16 mouse cellular contexts compared by ENCODE assay signal in the genomic region with DNA sequence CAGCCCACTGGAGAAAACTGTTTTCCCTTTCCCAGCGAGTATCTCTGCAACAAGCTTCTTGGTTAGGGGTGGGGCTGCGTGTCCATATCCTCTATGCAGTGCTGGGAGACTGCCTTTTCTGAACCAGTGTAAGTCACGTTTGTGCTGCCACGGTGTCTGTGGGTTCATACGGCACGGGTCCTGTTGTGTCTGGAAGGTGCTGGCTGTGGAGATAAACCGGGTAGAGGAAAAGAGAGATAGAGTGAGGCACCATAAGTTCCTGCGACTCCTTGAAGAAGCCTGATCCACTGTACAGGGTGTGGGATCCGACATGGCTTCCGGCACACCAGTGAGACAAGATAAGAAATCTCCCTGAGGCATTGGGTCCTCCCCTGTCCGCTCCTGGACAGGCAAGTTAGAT. TPM values are rescaled to one million over a fixed set of nuclear protein-coding genes. Genes with fewer than 3 reads are reported as not detected.
DNase-seq lines count a peak whose midpoint lies in the region; ATAC-seq lines count a peak whose summit lies in the region.
"Had no signal": no experiment of that assay in that cellular context is flagged by ENCODE, and none has a peak within 500 bp of the region (broad histone marks: within the 10 kb centered on the region; RNA-seq: fewer than 3 reads in every experiment).

No protein-coding gene starts in this region.

- peaks cover 4% of the 10 kb centered on the region for H3K27me3 ChIP-seq in megakaryocyte, embryonic 14.5 days (replicated peaks)
- no peaks in the 10 kb centered on the region for H3K27me3 ChIP-seq in erythroblast, embryonic 14.5 days (ENCODE audit: control insufficient read depth)
- no peaks in the 10 kb centered on the region for H3K27me3 ChIP-seq in liver, embryonic 11.5 days (replicated peaks; ENCODE audit: control insufficient read depth, insufficient read depth, low read length)
- H3K27me3 ChIP-seq: limb, embryonic 13.5 days had no signal

- H3K4me1 ChIP-seq in megakaryocyte, embryonic 14.5 days = peaks cover 17% of the 10 kb centered on the region
- H3K4me1 ChIP-seq in erythroblast, embryonic 14.5 days (ENCODE audit: control insufficient read depth) = peaks cover 26% of the 10 kb centered on the region
- peaks cover 13% of the 10 kb centered on the region for H3K4me1 ChIP-seq in liver, embryonic 11.5 days (replicated peaks; ENCODE audit: control insufficient read depth, insufficient read depth, low read length)

- ATAC-seq in megakaryocyte, adult 5-6 weeks (ENCODE audit: poor library complexity, severe bottlenecking) = no peak
- peak; percentile 87 for ATAC-seq in liver, embryonic 11.5 days (replicated peaks; ENCODE audit: low FRiP score)
- ATAC-seq: inflammation-experienced regulatory T-cells, adult 6 months had no signal

- peak overlapping the region; percentile 4 for H3K4me3 ChIP-seq in megakaryocyte, embryonic 14.5 days (replicated peaks)
- peak overlapping the region; percentile 57 for H3K4me3 ChIP-seq in erythroblast, embryonic 14.5 days (replicated peaks)
- H3K4me3 ChIP-seq in liver, embryonic 11.5 days (ENCODE audit: low read depth, low read length) = peak overlapping the region; percentile 16; the same call in 1 of the 2 replicates
- H3K4me3 ChIP-seq: limb, embryonic 13.5 days had no signal

- no peaks in the 10 kb centered on the region for H3K9me3 ChIP-seq in megakaryocyte, embryonic 14.5 days
- no peaks in the 10 kb centered on the region for H3K9me3 ChIP-seq in erythroblast, embryonic 14.5 days (ENCODE audit: control insufficient read depth, low read length)
- H3K9me3 ChIP-seq in liver, embryonic 11.5 days (ENCODE audit: control insufficient read depth, low read length) = no peaks in the 10 kb centered on the region

- WGBS in liver, embryonic 11.5 days = 31% methylated on average over 11 of the region's 11 CpGs

- no peak overlapping the region for H3K9ac ChIP-seq in liver, embryonic 11.5 days (ENCODE audit: low read depth, low read length)
- H3K9ac ChIP-seq: limb, embryonic 13.5 days had no signal

- peak overlapping the region; percentile 56 for H3K4me2 ChIP-seq in liver, embryonic 11.5 days
- H3K4me2 ChIP-seq: limb, embryonic 13.5 days had no signal

- DNase-seq in liver, embryonic 11.5 days (ENCODE audit: low spot score) = peak; percentile 45
- no peak for DNase-seq in layer of hippocampus, postnatal 25 days (ENCODE audit: extremely low spot score in 1 of 2, low spot score in 1 of 2)
- DNase-seq in kidney, postnatal 4 days = no peak
- DNase-seq in spleen, postnatal 36 days (ENCODE audit: low spot score in 2 of 2) = no peak
- DNase-seq: cerebellum, adult 2 months; embryo, embryonic 11 days; gastrocnemius, postnatal 10 days had no signal

- H3K27ac ChIP-seq in liver, embryonic 11.5 days (ENCODE audit: low read depth, low read length) = no peak overlapping the region
- H3K27ac ChIP-seq: kidney, postnatal 0 days; limb, embryonic 13.5 days had no signal

- H3K36me3 ChIP-seq in megakaryocyte, embryonic 14.5 days (replicated peaks; ENCODE audit: low read length) = no peaks in the 10 kb centered on the region
- no peaks in the 10 kb centered on the region for H3K36me3 ChIP-seq in erythroblast, embryonic 14.5 days (ENCODE audit: control insufficient read depth)
- H3K36me3 ChIP-seq in liver, embryonic 11.5 days (ENCODE audit: control insufficient read depth, insufficient read depth, low read length) = no peaks in the 10 kb centered on the region
- H3K36me3 ChIP-seq: limb, embryonic 13.5 days had no signal

RNA-seq across cellular contexts. Expression of a gene that starts 14.7 kb away (rescaled TPM):
- polyA plus RNA-seq in megakaryocyte, embryonic 14.5 days (2012; ENCODE audit: insufficient read depth, low replicate concordance) = not detected in 2 replicates
- total RNA-seq in megakaryocyte, adult 5-6 weeks (2015) = 1.7 TPM in 2 replicates
- 1.1 and 2.1 TPM in 2 replicates for total RNA-seq in megakaryocyte, adult 5-6 weeks (2017)
- not detected in 2 replicates for polyA plus RNA-seq in erythroblast, embryonic 14.5 days (2012)
- polyA plus RNA-seq in liver, embryonic 11.5 days (2014; fragmentation: Nextera tagmentation; extraction: Ambion mirVana) = 0.47 and 0.73 TPM in 2 replicates
- total RNA-seq in layer of hippocampus, postnatal 25 days (2021) = not detected
- total RNA-seq: layer of hippocampus, postnatal 14 days; neutrophil, adult 5-6 weeks had no signal
- polyA plus RNA-seq: cerebellum, adult 2 months had no signal

RNA-seq across cellular contexts. Expression of a gene that starts 48.9 kb away (rescaled TPM):
- polyA plus RNA-seq in megakaryocyte, embryonic 14.5 days (2012; ENCODE audit: insufficient read depth, low replicate concordance) = not detected in 2 replicates
- total RNA-seq in megakaryocyte, adult 5-6 weeks (2015) = 0.34 TPM in 1 of 2 replicates, not detected in the other
- total RNA-seq in megakaryocyte, adult 5-6 weeks (2017) = 0.51 TPM in 1 of 2 replicates, not detected in the other
- polyA plus RNA-seq in erythroblast, embryonic 14.5 days (2012) = not detected in 2 replicates
- polyA plus RNA-seq in liver, embryonic 11.5 days (2014; fragmentation: Nextera tagmentation; extraction: Ambion mirVana) = not detected in 2 replicates
- not detected for total RNA-seq in layer of hippocampus, postnatal 25 days (2021)
- total RNA-seq: hematopoietic stem cell, adult 5-6 weeks; layer of hippocampus, postnatal 14 days had no signal
- polyA plus RNA-seq: cerebellum, adult 2 months; inflammation-experienced regulatory T-cells, adult 6 months; kidney, postnatal 0 days; limb, embryonic 13.5 days had no signal

Comparison
In these comparisons a context has a peak if more than half of its experiments do, and no peak if none do; other contexts are left out.
1. H3K4me3 ChIP-seq: peak in every context shown above with its lines; median percentile 57 in erythroblast, embryonic 14.5 days; 16 in liver, embryonic 11.5 days; 4 in megakaryocyte, embryonic 14.5 days.